Mouse (Mus musculus): ENCODE measurements around the gene Eya4.
A peak's percentile ranks its signal among the peaks of the same experiment; 100 is the strongest.

Eya4 gene

GRCm38 (mm10) chr10:23230863-23231262 lies 119.7 kb downstream of the Eya4 start:
- DNase-seq = no peak

DNA sequence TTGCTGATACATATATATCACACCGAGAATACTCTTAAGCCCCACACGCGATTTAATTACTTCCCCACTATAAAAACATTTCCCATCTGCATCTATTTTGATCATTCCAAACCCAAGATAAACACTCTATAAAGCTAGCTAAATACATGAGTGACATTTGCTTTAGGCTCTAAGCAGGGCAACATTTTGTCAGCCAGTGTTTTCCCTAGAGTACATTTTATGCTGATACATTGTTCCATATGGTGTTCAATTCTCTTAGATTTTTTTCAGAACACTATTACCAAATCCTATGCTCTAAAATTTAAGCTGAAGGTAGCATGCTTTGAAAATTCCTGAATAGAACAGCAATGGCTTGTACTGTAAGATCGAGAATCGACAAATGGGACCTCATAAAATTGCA lies 127.2 kb downstream of the Eya4 start:
- DNase-seq = no peak

GRCm38 (mm10) chr10:23220432-23220831 lies 130.2 kb downstream of the Eya4 start:
- DNase-seq = peak; percentile 36

DNA sequence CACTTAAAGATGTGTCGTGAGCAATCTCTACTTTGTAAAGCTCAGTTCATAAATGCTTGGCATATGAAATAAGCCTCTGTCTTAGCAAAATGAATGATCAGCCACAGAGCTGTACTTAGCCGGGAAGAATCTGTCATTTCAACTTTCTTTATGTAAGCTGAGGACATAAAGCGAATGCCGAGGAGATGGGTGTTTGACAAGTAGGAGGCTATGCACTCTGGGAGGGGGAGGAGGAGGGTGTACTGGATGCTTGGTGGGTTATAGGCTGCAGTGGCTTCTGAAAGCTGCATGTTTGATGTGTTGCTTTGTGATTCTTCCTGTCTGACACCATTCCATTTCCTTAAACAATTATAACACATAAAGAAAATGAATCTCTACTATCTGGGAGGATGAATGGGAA lies 133.8 kb downstream of the Eya4 start:
- no peak for DNase-seq

- DNase-seq = no peak
Measured at GRCm38 (mm10) chr10:23211381-23211780, 139.2 kb downstream of the Eya4 start.

- no peak for DNase-seq
Measured at GRCm38 (mm10) chr10:23203885-23204284, 146.7 kb downstream of the Eya4 start.

DNA sequence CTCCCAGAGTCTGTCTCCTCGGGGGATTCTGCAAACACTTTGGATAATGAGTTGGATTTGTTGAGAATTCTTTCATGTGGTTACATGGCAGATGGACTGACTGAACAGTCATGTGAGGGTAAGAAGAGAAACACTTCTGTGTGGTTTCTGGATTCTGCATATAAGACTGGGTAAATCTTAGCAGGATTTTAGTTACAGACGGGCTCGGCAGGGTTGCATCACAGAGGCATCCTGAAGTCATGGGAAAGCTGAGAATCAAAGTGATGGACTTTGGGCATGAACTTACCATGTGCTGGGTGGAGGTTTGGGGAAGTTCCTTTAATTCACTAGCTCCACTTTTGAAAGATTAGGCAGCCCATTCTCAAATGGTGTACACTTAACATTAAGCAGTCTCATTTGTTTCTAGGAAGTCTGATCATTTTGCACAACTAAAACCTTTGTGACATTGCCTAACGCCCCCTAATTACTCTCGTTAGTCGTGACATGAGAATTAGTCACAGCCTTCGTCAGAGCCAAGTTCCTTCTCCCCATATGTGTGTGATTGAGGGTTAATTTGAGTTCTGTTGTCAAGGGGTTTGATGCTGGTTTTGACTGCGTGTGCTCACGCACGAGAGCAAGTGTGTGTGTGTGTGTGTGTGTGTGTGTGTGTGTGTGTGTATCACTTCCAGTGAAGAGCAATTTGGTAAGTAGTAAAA lies 147.3 kb downstream of the Eya4 start:
- DNase-seq = no peak

- no peak for DNase-seq
Measured at GRCm38 (mm10) chr10:23202591-23202990, 148.0 kb downstream of the Eya4 start.

DNA sequence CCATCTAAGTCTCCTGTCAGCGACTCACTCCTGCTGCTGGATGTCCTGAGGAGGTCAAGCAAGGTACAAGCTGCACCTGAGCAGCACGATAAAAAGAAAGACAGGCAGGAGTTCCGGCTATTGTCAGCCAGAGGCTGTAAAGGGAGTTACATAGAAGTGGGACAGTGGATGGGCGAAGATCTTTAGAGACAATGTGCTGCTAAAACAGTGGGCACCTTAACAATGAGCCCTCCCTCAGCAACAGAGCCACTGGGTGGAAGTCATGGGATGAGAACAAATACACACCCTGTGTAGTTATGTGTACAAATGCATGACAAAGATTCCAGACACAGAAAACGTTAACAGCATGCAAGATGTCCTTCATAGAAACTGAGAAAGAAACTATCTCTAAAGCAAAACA lies 152.3 kb downstream of the Eya4 start:
- no peak for DNase-seq

GRCm38 (mm10) chr10:23196336-23196735 lies 154.2 kb downstream of the Eya4 start:
- no peak for DNase-seq

GRCm38 (mm10) chr10:23195337-23195736 lies 155.2 kb downstream of the Eya4 start:
- peak; percentile 45 for DNase-seq

GRCm38 (mm10) chr10:23189836-23190235 lies 160.8 kb downstream of the Eya4 start:
- DNase-seq = no peak

DNA sequence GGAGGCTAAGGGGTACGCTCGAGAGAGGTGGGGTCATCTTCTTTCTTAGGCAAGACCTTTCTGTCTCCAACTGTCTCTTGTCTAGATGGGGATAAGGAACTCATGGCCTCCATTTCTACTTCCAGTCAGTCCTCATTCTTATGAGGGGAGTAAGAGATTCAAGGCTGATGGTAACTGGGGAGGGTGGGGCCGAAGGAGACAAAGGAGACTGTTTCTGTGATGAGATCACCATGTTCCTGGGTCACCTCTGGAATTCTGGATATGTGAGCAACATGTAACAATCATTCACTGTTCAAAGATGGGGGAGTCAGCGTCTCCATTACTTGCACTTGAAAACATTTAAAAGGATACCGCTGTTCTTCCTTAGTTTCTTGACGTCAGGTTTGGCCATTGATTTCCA lies 165.2 kb downstream of the Eya4 start:
- DNase-seq = no peak

DNA sequence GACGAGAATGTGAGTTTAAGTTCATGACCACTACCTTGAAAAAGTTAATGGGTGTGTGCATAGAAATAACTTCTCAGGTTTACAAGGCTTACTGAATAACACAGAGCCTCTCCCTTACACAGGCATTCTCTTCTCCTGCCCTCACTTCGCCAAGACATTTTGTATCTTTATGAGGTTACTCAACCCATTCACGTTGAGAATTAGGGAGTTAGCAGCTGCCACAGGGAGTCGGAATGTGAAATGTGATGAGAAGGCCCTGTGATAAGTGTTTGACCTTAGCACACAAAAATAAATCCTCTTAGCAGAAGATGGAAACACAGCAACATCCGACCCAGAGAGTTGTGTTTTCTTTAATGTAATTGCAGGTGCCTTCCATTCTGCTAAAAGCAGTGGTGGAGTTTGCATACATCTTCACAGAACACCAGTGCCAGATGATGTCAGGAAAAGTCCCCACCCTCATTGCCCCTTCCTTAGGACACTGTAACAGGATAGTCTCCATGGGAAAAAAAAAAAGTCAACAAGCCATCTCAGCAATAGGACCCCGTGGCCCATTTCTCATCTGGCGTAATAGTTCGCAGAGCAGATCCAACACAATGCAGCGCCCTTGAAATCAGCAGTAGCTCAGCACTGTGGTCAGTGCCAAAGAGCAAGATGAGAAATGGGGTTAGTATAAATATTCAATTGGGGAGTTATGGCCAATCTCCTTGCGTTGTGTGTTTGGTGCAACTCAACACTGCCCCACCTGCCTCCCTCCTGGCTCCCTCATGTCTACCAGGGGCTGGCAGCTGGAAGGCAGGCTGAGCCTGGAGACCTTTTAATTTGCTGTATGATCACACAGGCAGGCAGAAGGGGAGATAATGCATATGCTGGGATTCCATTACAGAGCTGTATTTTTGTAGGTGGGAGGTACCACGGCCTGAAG lies 168.8 kb downstream of the Eya4 start:
- no peak for DNase-seq

DNA sequence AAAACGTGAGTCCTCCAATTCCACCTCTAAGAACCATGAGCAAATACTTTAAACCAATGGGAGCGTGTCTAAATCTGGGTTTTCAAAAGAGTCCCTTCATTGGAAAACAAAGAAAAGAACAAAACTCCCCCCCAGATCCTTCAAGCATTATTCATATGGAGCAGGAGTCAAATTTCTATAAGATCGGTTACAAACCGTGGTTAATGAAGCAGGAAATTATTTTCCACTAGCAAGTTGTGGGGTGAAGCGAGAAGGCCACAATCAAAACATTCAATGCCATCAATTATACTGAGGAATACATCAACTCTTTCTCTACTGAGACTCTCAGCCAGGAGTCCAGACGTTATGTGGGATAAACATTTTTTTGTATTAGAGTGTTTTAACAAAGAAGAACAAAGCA lies 171.3 kb downstream of the Eya4 start:
- DNase-seq = peak; percentile 22

GRCm38 (mm10) chr10:23177347-23178046 lies 173.1 kb downstream of the Eya4 start:
- DNase-seq = no peak

GRCm38 (mm10) chr10:23176666-23177346 lies 173.8 kb downstream of the Eya4 start:
- no peak for DNase-seq

DNA sequence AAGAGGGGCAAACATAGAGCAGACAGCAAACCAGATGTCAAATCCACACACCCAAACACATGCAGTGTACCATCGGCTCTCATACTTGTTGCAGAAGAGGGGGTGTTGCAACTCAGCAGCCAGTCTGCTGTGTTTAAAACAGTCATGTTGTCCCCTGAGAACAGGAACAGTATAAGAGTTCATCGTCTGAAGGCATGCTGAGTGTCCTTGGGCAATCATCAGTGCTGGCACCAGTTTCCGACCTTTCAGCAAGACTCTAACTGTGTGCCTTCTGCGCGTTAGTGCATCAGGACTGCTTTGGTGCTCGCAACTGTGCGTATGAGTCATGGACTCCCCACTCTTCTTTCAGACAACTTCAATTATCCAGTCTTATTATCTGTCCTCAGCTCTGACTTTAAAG lies 179.0 kb downstream of the Eya4 start:
- no peak for DNase-seq

GRCm38 (mm10) chr10:23165089-23165642 lies 185.4 kb downstream of the Eya4 start:
- DNase-seq = no peak

- DNase-seq = no peak
Measured at GRCm38 (mm10) chr10:23159844-23160243, 190.7 kb downstream of the Eya4 start.

DNA sequence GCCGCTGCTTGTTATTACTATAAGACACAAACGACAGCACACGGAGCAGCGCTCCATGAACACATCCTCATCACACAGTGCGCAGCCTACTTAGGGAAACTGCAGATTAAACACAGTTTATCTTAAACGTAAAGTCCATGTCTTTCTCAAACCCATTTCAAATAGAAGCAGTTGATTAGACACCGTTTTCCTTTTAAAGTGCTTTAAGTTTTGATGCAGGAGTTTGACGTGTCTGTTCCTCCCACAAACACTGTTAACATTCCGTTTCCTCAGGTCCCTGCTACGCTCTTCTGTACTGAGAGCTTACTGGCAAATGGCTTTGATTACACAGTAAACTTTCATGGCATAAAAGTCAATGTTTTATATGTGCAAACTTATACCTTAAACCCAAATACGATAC lies 191.4 kb downstream of the Eya4 start:
- no peak for DNase-seq

GRCm38 (mm10) chr10:23156866-23157625 lies 193.5 kb downstream of the Eya4 start:
- no peak for DNase-seq
